Mouse (Mus musculus): ENCODE data around the gene Apol8. TPM values are rescaled to one million over a fixed set of nuclear protein-coding genes. Genes with fewer than 3 reads are reported as not detected.

The Apol8 gene
- polyA plus RNA-seq, 1 experiment, result 0.08 TPM

DNA sequence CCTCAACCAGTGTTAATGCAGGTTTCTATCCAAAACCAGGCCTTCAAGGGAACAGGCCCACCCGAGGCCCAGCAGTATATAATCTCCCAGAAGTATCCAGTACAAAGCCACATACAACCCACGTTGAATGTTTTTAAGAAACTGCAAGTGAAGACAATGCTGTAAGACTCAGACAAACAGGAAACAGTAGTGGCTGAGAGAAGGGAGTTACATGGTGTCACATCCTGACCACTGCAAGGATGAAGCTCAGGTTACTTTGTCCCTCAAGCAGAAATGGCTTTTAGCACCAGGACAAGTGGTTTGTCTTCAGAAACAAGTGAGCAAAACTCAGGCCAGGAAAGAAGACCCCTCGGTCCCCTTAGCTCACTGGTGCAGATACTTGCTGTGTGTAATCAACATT, 32.4 kb upstream of the Apol8 start:
- no peak for TF ChIP-seq CTCF (IDR thresholded peaks at IDR 0.05; ENCODE audit: borderline replicate concordance, control insufficient read depth, extremely low read depth, insufficient read depth, low read length, poor library complexity)
- TF ChIP-seq POLR2A (IDR thresholded peaks at IDR 0.05; ENCODE audit: control insufficient read depth, extremely low read depth, insufficient read depth, low read length, poor library complexity), result no peak
- Histone ChIP-seq H3K36me3 (ENCODE audit: control insufficient read depth, insufficient read depth, low read length) (peaks cover 87% of the 10 kb centered on the region), H3K27me3 (ENCODE audit: control insufficient read depth, insufficient read depth, low read length) (no peaks in the 10 kb centered on the region), H3K4me3 (ENCODE audit: control insufficient read depth, insufficient read depth, low read length) (no peak overlapping the region), H3K27ac (ENCODE audit: control insufficient read depth, insufficient read depth, low read length) (peak overlapping the region; percentile 21; the same call in 1 of the 2 replicates), H3K4me1 (replicated peaks; ENCODE audit: control insufficient read depth, insufficient read depth, low read length) (peaks cover 5% of the 10 kb centered on the region; the same call in 1 of the 2 replicates)
- 49% methylated on average over 3 of the region's 3 CpGs for WGBS
- DNase-seq, result no peak

DNA sequence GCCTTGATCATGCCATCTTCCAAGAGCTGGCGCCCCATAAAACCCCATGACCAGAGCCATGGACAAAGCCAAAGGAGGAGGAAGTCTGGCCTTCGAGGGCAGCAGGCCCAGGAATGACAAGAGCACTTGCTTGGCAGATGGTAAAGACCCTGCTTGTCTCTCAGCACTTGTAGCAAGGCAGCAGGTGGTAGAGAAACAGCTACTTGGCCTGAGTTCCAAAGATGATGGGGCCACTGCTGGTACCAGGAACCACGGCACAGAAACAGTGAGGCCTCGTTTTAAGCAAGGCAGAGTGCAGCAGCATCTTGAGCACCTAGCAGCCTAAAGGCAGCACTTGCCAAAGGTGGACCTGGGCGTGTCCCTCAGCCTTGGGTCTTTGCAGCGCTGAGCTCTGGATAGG, 31.6 kb upstream of the Apol8 start:
- Histone ChIP-seq H3K4me1 (replicated peaks; ENCODE audit: control insufficient read depth, insufficient read depth, low read length) (peaks cover under 1% of the 10 kb centered on the region; the same call in 1 of the 2 replicates), H3K36me3 (ENCODE audit: control insufficient read depth, insufficient read depth, low read length) (peaks cover 94% of the 10 kb centered on the region), H3K4me3 (ENCODE audit: control insufficient read depth, insufficient read depth, low read length) (no peak overlapping the region), H3K27ac (ENCODE audit: control insufficient read depth, insufficient read depth, low read length) (no peak overlapping the region), H3K27me3 (ENCODE audit: control insufficient read depth, insufficient read depth, low read length) (no peaks in the 10 kb centered on the region)
- WGBS, result 96% methylated on average over 6 of the region's 6 CpGs
- DNase-seq, result no peak
- TF ChIP-seq POLR2A (IDR thresholded peaks at IDR 0.05; ENCODE audit: control insufficient read depth, extremely low read depth, insufficient read depth, low read length, poor library complexity) (no peak), CTCF (IDR thresholded peaks at IDR 0.05; ENCODE audit: borderline replicate concordance, control insufficient read depth, extremely low read depth, insufficient read depth, low read length, poor library complexity) (no peak)

DNA sequence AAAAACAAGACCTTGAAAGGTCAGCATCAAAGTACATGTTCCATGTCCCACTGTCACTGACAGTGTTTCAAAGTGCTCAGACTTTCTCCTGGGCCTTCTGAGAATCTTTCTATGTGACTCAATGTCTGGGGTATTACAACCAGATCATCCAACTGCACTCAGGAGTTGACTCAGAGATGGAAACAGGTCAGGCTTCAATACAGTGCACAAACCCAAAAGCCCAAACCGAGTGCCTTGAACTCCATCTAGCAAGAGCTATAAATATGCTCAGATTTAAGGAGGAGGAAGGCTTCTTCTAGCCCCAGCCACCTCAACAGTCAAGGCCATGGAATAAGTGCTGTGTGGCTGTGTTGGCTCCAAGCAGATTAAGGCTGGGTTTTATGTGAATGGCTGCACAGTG, 29.0 kb upstream of the Apol8 start:
- H3K27ac ChIP-seq (ENCODE audit: control insufficient read depth, insufficient read depth, low read length), result no peak overlapping the region
- TF ChIP-seq POLR2A (IDR thresholded peaks at IDR 0.05; ENCODE audit: control insufficient read depth, extremely low read depth, insufficient read depth, low read length, poor library complexity) (no peak), CTCF (IDR thresholded peaks at IDR 0.05; ENCODE audit: borderline replicate concordance, control insufficient read depth, extremely low read depth, insufficient read depth, low read length, poor library complexity) (no peak)
- 88% methylated on average over 1 of the region's 1 CpGs for WGBS
- H3K36me3 ChIP-seq (ENCODE audit: control insufficient read depth, insufficient read depth, low read length), result peaks cover 99% of the 10 kb centered on the region
- no peaks in the 10 kb centered on the region for H3K27me3 ChIP-seq (ENCODE audit: control insufficient read depth, insufficient read depth, low read length)
- no peak for DNase-seq
- H3K4me3 ChIP-seq (ENCODE audit: control insufficient read depth, insufficient read depth, low read length), result no peak overlapping the region
- no peaks in the 10 kb centered on the region; the same call in 1 of the 2 replicates for H3K4me1 ChIP-seq (replicated peaks; ENCODE audit: control insufficient read depth, insufficient read depth, low read length)

DNA sequence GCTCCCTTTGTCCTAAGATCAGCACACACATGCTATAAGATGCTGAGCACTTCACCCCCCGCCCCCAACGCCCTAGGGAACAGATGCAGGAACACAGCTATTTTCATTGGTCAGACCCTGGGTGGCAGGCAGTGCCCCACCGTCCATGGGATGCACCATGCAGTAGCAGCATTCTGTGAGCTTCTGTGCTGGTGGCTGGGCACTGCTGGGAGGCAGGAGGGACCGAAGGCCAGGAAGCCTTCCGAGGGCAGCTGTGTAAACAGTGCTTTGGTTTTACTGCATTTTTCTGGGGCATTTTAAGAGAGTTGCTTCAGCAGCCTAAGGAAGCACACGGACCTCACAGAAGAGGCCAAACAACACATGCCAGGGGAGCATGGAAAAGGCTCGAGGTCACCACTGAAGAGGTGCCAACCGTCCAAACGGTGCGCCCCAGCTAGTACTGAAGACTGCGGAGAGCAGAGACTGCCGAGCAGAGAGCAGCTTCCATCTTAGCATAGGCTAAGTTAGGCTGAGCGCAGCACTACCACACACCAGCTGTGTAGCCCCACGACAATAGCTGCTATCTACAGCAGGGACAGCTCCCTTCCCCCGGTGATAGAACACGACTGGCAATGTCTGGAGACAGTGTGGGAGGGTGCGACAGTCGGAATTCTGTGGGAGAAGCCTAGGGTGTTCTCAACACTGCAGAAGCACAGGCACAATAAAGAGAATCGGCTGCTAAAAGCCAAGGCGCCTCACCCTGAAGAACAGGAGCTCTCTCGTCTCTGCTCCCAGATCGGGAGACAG, 27.4 kb upstream of the Apol8 start:
- Histone ChIP-seq H3K36me3 (ENCODE audit: control insufficient read depth, insufficient read depth, low read length) (peaks cover 99% of the 10 kb centered on the region), H3K27me3 (ENCODE audit: control insufficient read depth, insufficient read depth, low read length) (no peaks in the 10 kb centered on the region), H3K27ac (ENCODE audit: control insufficient read depth, insufficient read depth, low read length) (no peak overlapping the region), H3K4me3 (ENCODE audit: control insufficient read depth, insufficient read depth, low read length) (no peak overlapping the region), H3K4me1 (replicated peaks; ENCODE audit: control insufficient read depth, insufficient read depth, low read length) (no peaks in the 10 kb centered on the region)
- DNase-seq, result no peak
- TF ChIP-seq POLR2A (IDR thresholded peaks at IDR 0.05; ENCODE audit: control insufficient read depth, extremely low read depth, insufficient read depth, low read length, poor library complexity), result no peak
- no peak for TF ChIP-seq CTCF (IDR thresholded peaks at IDR 0.05; ENCODE audit: borderline replicate concordance, control insufficient read depth, extremely low read depth, insufficient read depth, low read length, poor library complexity)
- WGBS, result 96% methylated on average over 22 of the region's 22 CpGs

DNA sequence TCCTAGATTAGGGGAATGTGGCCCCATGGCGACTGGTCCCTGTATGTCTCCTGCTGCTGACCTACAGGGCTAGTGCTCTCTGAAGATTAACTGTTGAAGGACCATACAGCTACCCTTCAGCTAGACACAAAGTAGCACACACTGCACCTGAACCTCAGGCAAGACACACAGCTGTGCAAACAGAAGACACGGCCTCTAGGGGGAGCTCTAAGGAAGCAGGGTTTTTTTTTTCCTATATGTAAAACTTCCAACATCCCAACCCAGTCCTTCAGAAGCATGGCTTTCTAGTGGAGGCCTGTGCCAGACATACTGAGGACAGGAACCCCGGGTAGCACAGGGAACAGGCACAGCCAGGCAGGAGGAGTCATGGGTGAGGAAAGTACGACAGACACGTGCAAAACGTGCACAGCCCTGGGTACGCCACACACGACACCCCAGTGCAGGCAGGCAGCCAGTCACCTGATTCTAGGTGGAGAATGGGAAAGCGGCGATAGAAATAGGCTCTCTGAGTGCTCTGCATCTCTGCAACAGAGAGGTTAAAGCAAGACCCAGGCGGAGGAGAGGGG, 25.7 kb upstream of the Apol8 start:
- Histone ChIP-seq H3K4me3 (ENCODE audit: control insufficient read depth, insufficient read depth, low read length) (no peak overlapping the region), H3K4me1 (replicated peaks; ENCODE audit: control insufficient read depth, insufficient read depth, low read length) (no peaks in the 10 kb centered on the region), H3K27ac (ENCODE audit: control insufficient read depth, insufficient read depth, low read length) (no peak overlapping the region), H3K36me3 (ENCODE audit: control insufficient read depth, insufficient read depth, low read length) (peaks cover 99% of the 10 kb centered on the region), H3K27me3 (ENCODE audit: control insufficient read depth, insufficient read depth, low read length) (no peaks in the 10 kb centered on the region)
- peak; percentile 56 for DNase-seq
- 84% methylated on average over 11 of the region's 11 CpGs for WGBS
- TF ChIP-seq CTCF (IDR thresholded peaks at IDR 0.05; ENCODE audit: borderline replicate concordance, control insufficient read depth, extremely low read depth, insufficient read depth, low read length, poor library complexity) (0 out of 2 replicates have a peak, but pooled peaks have one; percentile 29), POLR2A (IDR thresholded peaks at IDR 0.05; ENCODE audit: control insufficient read depth, extremely low read depth, insufficient read depth, low read length, poor library complexity) (no peak)

DNA sequence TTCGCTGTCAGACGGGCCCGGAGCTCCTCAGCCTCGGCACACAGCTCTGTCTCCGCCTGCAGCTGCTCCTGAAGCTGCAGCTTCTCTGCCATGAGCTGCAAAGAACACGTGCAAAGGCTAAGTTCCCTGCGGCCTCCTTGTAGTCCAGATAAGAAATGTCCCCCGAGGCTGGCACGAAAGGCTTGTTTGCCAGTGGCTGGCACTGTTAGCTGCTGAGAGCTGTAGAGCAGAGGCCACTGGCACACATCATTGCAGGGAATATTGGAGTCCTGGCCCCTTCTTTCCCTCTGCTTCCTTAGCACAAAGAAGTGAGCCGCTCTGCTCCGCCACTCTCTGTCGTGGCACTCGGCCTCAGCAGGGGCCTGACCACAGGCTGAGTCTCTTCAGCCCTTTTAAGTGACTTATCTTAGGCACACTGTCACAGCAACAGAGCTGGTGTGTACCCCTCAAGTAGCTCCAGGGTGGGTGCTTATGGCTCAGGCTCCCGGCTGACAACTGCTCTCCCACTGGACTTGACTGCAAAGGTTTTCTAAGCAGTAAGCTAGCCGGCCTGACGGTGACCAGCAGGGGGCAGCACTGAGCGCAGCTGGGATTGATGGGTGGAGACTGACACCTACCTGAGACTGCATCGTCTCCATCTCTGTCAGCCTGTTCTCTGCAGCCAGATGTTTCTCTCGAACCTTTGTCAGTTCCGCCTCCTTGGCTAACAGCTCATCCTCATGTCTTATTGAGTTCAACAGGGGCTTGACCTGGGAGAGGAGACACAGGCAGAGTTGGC, 18.6 kb upstream of the Apol8 start:
- Histone ChIP-seq H3K27me3 (ENCODE audit: control insufficient read depth, insufficient read depth, low read length) (no peaks in the 10 kb centered on the region), H3K4me1 (replicated peaks; ENCODE audit: control insufficient read depth, insufficient read depth, low read length) (no peaks in the 10 kb centered on the region), H3K27ac (ENCODE audit: control insufficient read depth, insufficient read depth, low read length) (no peak overlapping the region), H3K36me3 (ENCODE audit: control insufficient read depth, insufficient read depth, low read length) (peaks cover 96% of the 10 kb centered on the region), H3K4me3 (ENCODE audit: control insufficient read depth, insufficient read depth, low read length) (no peak overlapping the region)
- WGBS, result 76% methylated on average over 20 of the region's 20 CpGs
- DNase-seq, result peak; percentile 82
- peak; percentile 99 for TF ChIP-seq CTCF (IDR thresholded peaks at IDR 0.05; ENCODE audit: borderline replicate concordance, control insufficient read depth, extremely low read depth, insufficient read depth, low read length, poor library complexity)
- no peak for TF ChIP-seq POLR2A (IDR thresholded peaks at IDR 0.05; ENCODE audit: control insufficient read depth, extremely low read depth, insufficient read depth, low read length, poor library complexity)

All from thymus, adult 2 months (tissue).